Mouse (Mus musculus) heart, adult 2 months (tissue): Measurements from ENCODE around the gene Usp34.

ENCODE experiments used
- CTCF ChIP-seq: fragments of 200-600 bp; IDR thresholded peaks from 2 replicates; pipeline ENCODE4 v1.8.1; 2022; ENCODE audit warnings: antibody characterized with exemption, mild to moderate bottlenecking, moderate library complexity
- EP300 ChIP-seq: fragments of 200-500 bp; IDR thresholded peaks from 2 replicates; pipeline ENCODE4 v1.6.1; 2011; ENCODE audit warnings: low read depth, low read length, control low read depth; ENCODE audit not compliant: insufficient read depth
- POLR2A ChIP-seq: fragments of 200-500 bp; IDR thresholded peaks from 2 replicates; pipeline ENCODE4 v1.6.1; 2011; ENCODE audit warnings: mild to moderate bottlenecking, low read depth, low read length, control low read depth; ENCODE audit not compliant: insufficient read depth

DNA sequence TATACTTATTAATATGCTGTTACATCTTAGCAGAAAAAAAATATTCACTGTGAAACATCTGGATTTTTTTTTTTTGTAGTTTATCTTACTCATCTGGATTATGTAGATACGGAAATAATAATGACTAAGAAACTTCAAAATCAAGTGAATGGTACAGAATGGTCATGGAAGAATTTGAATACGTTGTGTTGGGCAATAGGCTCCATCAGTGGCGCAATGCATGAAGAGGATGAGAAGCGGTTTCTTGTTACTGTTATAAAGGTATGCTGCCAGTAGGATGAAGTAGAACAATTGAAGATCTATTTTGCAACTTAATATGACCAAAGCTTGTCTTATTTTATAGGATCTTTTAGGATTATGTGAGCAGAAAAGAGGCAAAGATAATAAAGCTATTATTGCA is 22.2 kb upstream of the Usp34 start:
- no peak for TF ChIP-seq CTCF
- TF ChIP-seq EP300 = no peak
- no peak for TF ChIP-seq POLR2A
